Mouse (Mus musculus): ENCODE data around the gene Foxc1. TPM values are rescaled to one million over a fixed set of nuclear protein-coding genes. Genes with fewer than 3 reads are reported as not detected.
A peak's percentile ranks its signal among the peaks of the same experiment; 100 is the strongest.

Foxc1 gene
- polyA plus RNA-seq, 1 experiment from 2014 or later = 1.0 TPM

DNA sequence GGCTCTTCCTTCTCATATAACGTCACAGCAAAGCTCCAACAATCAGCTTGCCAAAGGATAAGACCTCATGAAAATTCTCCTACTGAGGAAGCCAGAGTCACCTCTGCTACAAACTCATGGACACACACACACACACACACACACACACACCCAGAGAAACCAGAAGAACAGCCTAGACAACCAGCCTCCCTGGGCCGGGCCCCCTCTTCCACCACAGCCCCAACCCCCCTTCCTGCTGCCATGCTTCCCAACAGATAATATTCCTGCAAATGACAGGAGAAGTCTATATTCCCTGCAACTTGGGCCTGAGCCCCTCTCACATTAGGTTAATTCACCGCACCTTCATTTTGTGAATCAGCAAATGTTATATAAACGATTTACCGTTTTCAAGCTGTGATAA is 13.3 kb upstream of the Foxc1 start:
- Histone ChIP-seq H3K9ac (replicated peaks) (no peak overlapping the region), H3K4me2 (replicated peaks) (0 out of 2 replicates have a peak overlapping the region, but pooled peaks have one; percentile 33), H3K9me3 (no peaks in the 10 kb centered on the region), H3K27ac (no peak overlapping the region), H3K4me3 (replicated peaks) (no peak overlapping the region), H3K36me3 (no peaks in the 10 kb centered on the region), H3K4me1 (replicated peaks) (no peaks in the 10 kb centered on the region), H3K27me3 (peaks cover 18% of the 10 kb centered on the region)
- WGBS = 61% methylated on average over 5 of the region's 5 CpGs
- ATAC-seq = 0 out of 2 replicates have a peak, but pooled peaks have one; percentile 35

DNA sequence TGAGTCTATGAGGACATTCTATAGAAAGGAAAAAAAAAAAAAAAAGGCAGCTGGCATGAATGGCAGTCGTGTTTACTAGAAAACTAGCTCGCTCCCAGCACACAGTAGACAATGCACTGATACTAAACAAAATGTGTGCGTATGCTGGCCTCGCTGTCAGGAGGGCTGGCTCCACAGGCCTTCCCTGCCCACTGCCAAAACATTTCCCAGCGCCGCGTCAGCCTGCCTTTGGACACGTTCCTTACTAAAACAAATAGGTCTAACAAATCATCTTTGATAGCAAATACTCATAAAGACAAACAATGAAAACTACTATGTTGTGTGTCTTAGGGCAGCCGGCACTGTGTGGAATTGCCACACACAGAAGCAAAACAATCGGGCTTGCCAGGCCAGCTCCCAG is 9.1 kb upstream of the Foxc1 start:
- Histone ChIP-seq H3K4me2 (replicated peaks) (no peak overlapping the region), H3K9ac (replicated peaks) (no peak overlapping the region), H3K4me1 (replicated peaks) (peaks cover 17% of the 10 kb centered on the region), H3K9me3 (no peaks in the 10 kb centered on the region), H3K36me3 (no peaks in the 10 kb centered on the region), H3K27ac (no peak overlapping the region), H3K4me3 (replicated peaks) (no peak overlapping the region), H3K27me3 (peaks cover 60% of the 10 kb centered on the region)
- ATAC-seq = no peak
- 76% methylated on average over 10 of the region's 10 CpGs for WGBS

DNA sequence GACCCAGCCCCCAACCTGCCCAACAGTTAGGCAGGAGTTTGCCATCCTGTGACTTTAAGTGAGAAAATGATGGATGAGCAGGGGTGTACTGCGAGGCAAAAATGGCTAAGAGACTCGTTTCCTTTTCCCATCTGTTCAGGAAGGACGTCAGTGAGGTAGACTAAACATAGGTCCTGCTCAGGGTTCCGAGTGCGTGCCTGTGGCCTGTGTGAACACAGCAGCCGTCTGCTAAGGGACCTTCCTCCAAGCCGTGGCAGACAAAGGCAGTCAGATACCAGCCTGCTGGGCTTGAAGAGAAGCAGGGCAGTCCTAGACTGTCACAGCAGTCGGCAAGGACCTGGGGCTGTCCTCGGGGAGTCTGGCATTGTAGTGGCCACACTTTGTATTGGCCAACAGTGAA is 8.4 kb upstream of the Foxc1 start:
- H3K9ac ChIP-seq (replicated peaks) = no peak overlapping the region
- H3K9me3 ChIP-seq = no peaks in the 10 kb centered on the region
- WGBS = 35% methylated on average over 9 of the region's 9 CpGs
- H3K4me1 ChIP-seq (replicated peaks) = peaks cover 17% of the 10 kb centered on the region
- ATAC-seq = no peak
- peaks cover 65% of the 10 kb centered on the region for H3K27me3 ChIP-seq
- H3K36me3 ChIP-seq = no peaks in the 10 kb centered on the region
- no peak overlapping the region for H3K4me3 ChIP-seq (replicated peaks)
- H3K27ac ChIP-seq = no peak overlapping the region
- no peak overlapping the region for H3K4me2 ChIP-seq (replicated peaks)

DNA sequence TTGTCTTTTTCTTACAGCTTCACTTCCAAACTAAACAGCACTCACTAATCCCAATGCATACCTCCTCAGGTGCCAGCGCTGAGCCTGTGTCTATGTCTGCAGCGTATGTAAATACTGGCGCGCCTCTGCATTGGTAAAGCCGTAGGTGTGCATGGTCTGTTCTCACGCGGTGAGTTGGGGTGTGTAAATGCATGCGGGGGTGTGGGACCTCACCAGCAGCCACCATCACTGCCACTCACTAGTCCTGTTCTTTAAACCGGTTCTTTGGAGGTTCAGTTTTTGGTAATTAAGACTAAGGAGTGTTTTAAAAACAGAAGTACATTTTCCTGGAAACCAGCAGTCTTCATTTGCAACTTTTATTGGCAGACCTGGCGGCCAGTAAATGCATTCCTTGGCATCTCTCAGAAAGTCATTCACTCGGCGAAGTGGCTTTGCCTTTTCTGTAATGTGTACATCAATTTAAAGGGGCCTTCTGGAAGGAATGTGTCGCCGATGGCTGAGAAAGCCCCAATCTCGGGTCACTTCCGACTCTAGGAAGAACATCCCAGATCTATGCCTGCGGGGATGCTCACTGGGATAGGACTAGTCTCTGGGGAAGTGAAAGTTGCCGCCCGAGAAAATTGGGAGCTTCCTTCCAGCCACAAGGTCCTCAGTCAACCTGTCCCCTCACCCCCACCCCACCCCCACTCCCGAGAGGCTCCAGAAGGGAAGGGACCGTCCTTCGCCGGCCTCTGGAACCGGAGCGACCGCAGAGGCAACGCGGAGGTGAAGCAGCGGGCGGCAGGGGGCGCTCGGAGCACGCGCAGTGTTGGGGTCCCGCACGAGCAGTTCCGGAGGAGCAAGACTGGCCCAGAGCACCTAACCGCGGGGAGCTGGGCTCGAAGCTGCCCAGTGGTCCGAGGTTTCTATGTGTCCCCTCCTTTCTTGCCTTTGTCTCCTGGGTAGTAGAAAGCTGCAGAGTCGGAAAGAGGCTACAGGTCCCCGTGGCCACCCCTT is 5.6 kb upstream of the Foxc1 start:
- H3K27me3 ChIP-seq = peaks cover 82% of the 10 kb centered on the region
- peaks cover 24% of the 10 kb centered on the region for H3K4me1 ChIP-seq (replicated peaks)
- no peaks in the 10 kb centered on the region for H3K9me3 ChIP-seq
- no peaks in the 10 kb centered on the region for H3K36me3 ChIP-seq
- no peak overlapping the region for H3K27ac ChIP-seq
- H3K4me2 ChIP-seq (replicated peaks) = peak overlapping the region; percentile 57
- 1% methylated on average over 40 of the region's 43 CpGs for WGBS
- H3K9ac ChIP-seq (replicated peaks) = 0 out of 2 replicates have a peak overlapping the region, but pooled peaks have one; percentile 32
- ATAC-seq = peak; percentile 87
- H3K4me3 ChIP-seq (replicated peaks) = peak overlapping the region; percentile 34

DNA sequence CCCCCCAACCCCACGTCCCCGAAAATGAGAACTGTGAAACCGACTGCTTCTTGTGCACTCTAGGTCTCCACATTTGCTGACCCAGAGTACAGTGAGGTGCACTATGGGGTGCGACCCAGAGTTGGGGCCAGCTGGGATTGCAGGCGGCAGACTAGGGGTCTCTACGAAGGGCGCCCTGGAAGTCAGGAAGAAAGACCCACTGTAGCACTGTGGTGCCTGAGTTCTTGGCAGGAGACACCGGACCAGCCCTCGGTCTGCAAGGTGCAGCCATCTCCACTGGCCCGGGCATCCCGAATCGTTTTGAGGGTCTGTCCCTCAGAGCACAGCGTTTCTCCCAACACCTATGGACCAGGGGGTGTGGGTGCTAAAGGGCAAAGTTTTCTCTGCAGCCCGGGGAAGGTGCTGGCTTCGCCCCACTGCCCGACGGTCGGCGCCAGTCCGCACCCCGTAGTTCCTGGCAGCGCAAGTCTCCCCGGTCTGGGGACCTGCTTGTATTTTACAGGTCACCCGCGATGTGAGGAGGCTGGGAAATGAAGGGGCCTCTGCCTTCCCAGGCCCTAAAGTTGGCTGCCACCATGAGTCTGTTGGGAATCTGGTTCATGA is 4.6 kb upstream of the Foxc1 start:
- peak; percentile 22; the same call in 1 of the 2 replicates for ATAC-seq
- peaks cover 33% of the 10 kb centered on the region for H3K4me1 ChIP-seq (replicated peaks)
- WGBS = under 1% methylated on average over 25 of the region's 25 CpGs
- H3K27me3 ChIP-seq = peaks cover 92% of the 10 kb centered on the region
- no peaks in the 10 kb centered on the region for H3K9me3 ChIP-seq
- H3K9ac ChIP-seq (replicated peaks) = no peak overlapping the region
- H3K27ac ChIP-seq = no peak overlapping the region
- H3K4me2 ChIP-seq (replicated peaks) = peak overlapping the region; percentile 57
- H3K36me3 ChIP-seq = no peaks in the 10 kb centered on the region
- H3K4me3 ChIP-seq (replicated peaks) = peak overlapping the region; percentile 34

DNA sequence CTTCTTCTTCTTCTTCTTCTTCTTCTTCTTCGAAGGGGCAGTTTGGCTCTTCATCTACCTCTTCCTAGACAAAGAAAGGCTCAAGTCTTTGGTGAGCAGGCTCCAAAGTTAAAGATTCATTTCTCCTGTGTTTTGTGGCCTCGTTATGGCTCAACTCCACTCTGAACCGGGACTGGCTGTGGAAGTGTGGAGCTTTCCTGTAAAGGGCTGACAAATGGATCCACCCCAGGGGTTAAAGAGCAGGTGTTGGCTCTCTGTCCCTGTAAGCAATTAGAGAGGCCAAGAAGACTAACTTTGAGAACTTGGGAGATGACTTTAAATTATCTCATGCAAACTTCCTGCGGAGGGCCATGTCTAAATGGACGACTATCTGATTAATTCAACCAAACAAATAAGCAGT is 4.0 kb upstream of the Foxc1 start:
- H3K9ac ChIP-seq (replicated peaks) = no peak overlapping the region
- ATAC-seq = no peak
- WGBS = 6% methylated on average over 5 of the region's 5 CpGs
- H3K4me3 ChIP-seq (replicated peaks) = no peak overlapping the region
- H3K27ac ChIP-seq = no peak overlapping the region
- H3K36me3 ChIP-seq = no peaks in the 10 kb centered on the region
- H3K27me3 ChIP-seq = peaks cover 98% of the 10 kb centered on the region
- H3K4me1 ChIP-seq (replicated peaks) = peaks cover 40% of the 10 kb centered on the region
- no peak overlapping the region for H3K4me2 ChIP-seq (replicated peaks)
- H3K9me3 ChIP-seq = no peaks in the 10 kb centered on the region

DNA sequence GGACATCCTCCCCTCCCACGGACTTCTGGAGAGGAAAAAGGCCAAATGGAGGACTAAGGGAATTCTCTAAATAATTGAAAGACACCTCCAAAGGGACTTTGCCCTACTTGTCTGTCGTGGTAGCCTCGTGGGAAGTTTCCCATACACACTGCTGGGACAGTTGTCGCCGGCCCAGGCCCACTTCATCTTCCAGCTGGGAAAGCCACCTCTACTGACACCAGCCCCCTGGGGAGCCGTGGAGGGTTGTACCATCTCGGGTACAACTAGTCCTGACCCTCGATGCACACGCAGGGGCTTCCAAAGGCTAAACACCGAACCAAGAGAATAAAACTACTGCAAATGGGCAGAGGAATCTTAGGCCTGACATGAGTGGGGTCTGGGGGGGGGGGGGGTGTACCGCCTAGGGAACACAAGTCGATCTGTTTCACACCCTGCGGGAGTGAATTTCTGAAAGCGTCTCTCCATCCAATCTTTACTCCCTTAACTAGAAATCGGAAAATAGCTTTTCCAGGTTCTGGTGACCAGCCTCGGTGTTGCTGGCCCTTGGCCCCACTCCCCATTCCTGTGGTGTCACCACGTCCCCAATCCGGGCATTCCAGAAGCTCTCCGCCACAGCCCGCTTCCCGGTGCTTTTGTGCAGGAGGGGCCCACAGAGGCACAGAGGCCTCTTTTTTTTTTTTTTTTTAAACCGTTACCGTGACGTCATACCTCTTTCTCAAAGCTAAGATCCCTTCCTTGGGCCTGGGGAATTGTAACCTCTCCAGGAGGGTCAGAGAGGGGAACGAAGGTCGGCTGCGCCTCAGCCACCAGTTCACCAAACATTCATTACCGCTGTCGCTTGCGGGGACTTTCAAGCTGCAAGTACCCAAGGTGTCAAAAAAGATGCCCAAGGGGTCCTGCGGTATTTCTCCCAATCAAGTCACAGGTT is 3.0 kb upstream of the Foxc1 start:
- H3K9ac ChIP-seq (replicated peaks) = no peak overlapping the region
- H3K4me3 ChIP-seq (replicated peaks) = 0 out of 2 replicates have a peak overlapping the region, but pooled peaks have one; percentile 14
- WGBS = under 1% methylated on average over 31 of the region's 31 CpGs
- no peaks in the 10 kb centered on the region for H3K9me3 ChIP-seq
- H3K4me2 ChIP-seq (replicated peaks) = no peak overlapping the region
- H3K27me3 ChIP-seq = peaks cover 100% of the 10 kb centered on the region
- H3K36me3 ChIP-seq = no peaks in the 10 kb centered on the region
- no peak for ATAC-seq
- H3K27ac ChIP-seq = no peak overlapping the region
- peaks cover 49% of the 10 kb centered on the region for H3K4me1 ChIP-seq (replicated peaks)

DNA sequence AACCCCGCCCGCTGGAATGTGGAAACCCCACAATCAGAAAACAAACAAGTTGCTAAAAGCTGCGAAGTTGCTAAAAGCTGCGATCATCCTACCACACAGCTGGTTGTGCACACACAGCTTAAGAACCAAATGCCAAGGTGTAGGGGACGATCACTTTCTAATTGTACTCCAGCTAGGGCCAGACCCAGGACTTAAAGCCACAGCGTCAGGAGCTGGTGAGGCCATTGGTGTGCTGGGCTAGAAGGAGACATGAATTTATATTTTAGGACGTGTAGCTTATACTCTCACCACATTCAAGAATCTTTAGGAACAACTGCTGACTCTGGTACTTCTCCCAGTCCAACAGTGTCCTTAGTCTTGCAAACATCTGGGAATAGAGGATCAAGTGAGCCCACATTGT is 1.9 kb upstream of the Foxc1 start:
- no peak overlapping the region for H3K9ac ChIP-seq (replicated peaks)
- ATAC-seq = no peak
- H3K27ac ChIP-seq = no peak overlapping the region
- peaks cover 97% of the 10 kb centered on the region for H3K27me3 ChIP-seq
- H3K4me1 ChIP-seq (replicated peaks) = peaks cover 51% of the 10 kb centered on the region
- no peak overlapping the region for H3K4me2 ChIP-seq (replicated peaks)
- H3K4me3 ChIP-seq (replicated peaks) = no peak overlapping the region
- H3K9me3 ChIP-seq = no peaks in the 10 kb centered on the region
- no peaks in the 10 kb centered on the region for H3K36me3 ChIP-seq
- WGBS = 2% methylated on average over 7 of the region's 7 CpGs

DNA sequence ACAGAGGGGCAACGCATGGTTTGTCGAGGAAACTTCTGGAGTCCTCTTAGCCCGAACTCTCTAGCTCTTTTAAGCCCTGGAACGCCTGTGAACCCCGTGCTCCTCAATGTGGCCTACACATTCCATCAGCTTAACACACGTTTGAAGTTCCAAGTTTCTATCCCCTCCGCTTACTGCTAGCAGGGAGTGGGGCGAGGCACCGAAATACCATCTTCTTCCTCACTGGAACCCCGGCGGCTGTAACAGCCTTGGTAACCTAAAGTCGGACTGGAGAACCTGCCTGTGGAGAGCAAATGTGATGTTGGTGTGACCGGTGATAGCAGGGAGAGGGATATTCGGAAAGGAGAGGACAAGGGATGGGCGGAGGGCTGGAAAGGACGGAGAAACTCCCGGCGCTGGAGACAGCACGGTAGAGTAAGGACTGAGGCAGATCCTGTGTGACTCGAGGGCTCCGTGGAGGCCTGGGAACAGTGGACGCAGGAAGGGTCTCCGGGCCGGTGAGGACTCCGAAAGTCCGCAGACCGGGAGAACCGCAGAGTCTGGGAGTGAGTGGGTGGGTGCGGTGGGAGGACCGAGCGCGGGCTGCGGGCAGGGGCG is 504 bp upstream of the Foxc1 start:
- Histone ChIP-seq H3K4me3 (replicated peaks) (peak overlapping the region; percentile 46), H3K4me1 (replicated peaks) (peaks cover 51% of the 10 kb centered on the region), H3K27me3 (peaks cover 91% of the 10 kb centered on the region), H3K4me2 (replicated peaks) (peak overlapping the region; percentile 88), H3K27ac (no peak overlapping the region), H3K9ac (replicated peaks) (no peak overlapping the region), H3K9me3 (no peaks in the 10 kb centered on the region), H3K36me3 (no peaks in the 10 kb centered on the region)
- peak; percentile 63; the same call in 1 of the 2 replicates for ATAC-seq
- WGBS = under 1% methylated on average over 30 of the region's 34 CpGs

DNA sequence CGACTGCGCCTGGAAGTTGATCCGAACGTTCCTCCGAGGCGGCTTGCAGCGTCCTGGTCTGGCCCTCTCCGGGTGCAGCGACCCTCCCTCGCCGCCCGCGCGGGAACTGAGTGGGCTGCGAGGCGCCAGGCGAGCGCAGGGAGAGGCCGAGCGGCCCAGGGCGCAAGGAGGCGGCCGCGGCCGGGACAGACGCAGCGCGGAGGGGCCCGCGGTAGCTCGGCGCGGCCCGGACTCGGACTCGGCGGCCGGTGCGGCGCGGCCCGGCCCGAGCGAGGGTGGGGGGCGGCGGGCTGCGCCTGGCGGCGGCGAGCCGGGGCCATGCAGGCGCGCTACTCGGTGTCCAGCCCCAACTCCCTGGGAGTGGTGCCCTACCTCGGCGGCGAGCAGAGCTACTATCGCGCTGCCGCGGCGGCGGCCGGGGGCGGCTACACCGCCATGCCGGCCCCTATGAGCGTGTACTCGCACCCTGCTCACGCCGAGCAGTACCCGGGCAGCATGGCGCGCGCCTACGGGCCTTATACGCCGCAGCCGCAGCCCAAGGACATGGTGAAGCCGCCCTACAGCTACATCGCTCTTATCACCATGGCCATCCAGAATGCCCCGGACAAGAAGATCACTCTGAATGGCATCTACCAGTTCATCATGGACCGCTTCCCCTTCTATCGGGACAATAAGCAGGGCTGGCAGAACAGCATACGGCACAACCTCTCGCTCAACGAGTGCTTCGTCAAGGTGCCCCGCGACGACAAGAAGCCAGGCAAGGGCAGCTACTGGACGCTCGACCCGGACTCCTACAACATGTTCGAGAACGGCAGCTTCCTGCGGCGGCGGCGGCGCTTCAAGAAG is 680 bp downstream of the Foxc1 start:
- Histone ChIP-seq H3K27ac (peak overlapping the region; percentile 47; the same call in 1 of the 2 replicates), H3K27me3 (peaks cover 91% of the 10 kb centered on the region)
- WGBS = under 1% methylated on average over 95 of the region's 101 CpGs

More for the DNA sequence above, 680 bp downstream of the Foxc1 start:
- peak overlapping the region; percentile 46 for H3K4me3 ChIP-seq (replicated peaks)
- H3K4me2 ChIP-seq (replicated peaks) = peak overlapping the region; percentile 88
- peak; percentile 51 for ATAC-seq
- peaks cover 45% of the 10 kb centered on the region for H3K4me1 ChIP-seq (replicated peaks)
- no peaks in the 10 kb centered on the region for H3K9me3 ChIP-seq
- H3K36me3 ChIP-seq = no peaks in the 10 kb centered on the region
- peak overlapping the region; percentile 55 for H3K9ac ChIP-seq (replicated peaks)

Measured in midbrain, embryonic 13.5 days (tissue).